Mouse (Mus musculus) CH12.LX (cell line): ENCODE measurements around the gene Sp100.

Source experiments
- BHLHE40 ChIP-seq: IDR thresholded peaks from 2 replicates; pipeline ENCODE4 v1.6.1; 2011; ENCODE audit warnings: mild to moderate bottlenecking, low read depth, low read length, improper control_type of control experiment
- CHD2 ChIP-seq: IDR thresholded peaks from 2 replicates; pipeline ENCODE4 v1.6.1; 2011; ENCODE audit warnings: low read length, improper control_type of control experiment
- CTCF ChIP-seq, 2 experiments: IDR thresholded peaks in 1 of 2; conservative IDR thresholded peaks in 1 of 2; 2 replicates each; pipeline ENCODE4 v1.5.1; 2011 to 2012; ENCODE audit warnings: low read depth in 2 of 2, low read length in 2 of 2, improper control_type of control experiment in 1 of 2, inconsistent platforms in 1 of 2, mild to moderate bottlenecking in 1 of 2, moderate library complexity in 1 of 2
- EP300 ChIP-seq: IDR thresholded peaks from 2 replicates; pipeline ENCODE4 v1.6.1; 2011; ENCODE audit warnings: low read length, improper control_type of control experiment
- ETS1 ChIP-seq: conservative IDR thresholded peaks from 2 replicates; pipeline ENCODE4 v1.6.1; 2012; ENCODE audit warnings: low read depth, mild to moderate bottlenecking, inconsistent platforms, low read length, improper control_type of control experiment, moderate library complexity
- GABPA ChIP-seq: IDR thresholded peaks from 2 replicates; pipeline ENCODE4 v1.6.1; 2012; ENCODE audit warnings: low read depth, low read length, improper control_type of control experiment, inconsistent platforms; ENCODE audit not compliant: insufficient replicate concordance
- HCFC1 ChIP-seq: IDR thresholded peaks from 2 replicates; pipeline ENCODE4 v1.6.1; 2012; ENCODE audit warnings: low read depth, mild to moderate bottlenecking, inconsistent platforms, low read length, improper control_type of control experiment
- IRF4 ChIP-seq: IDR thresholded peaks from 2 replicates; pipeline ENCODE4 v1.6.1; 2014; ENCODE audit warnings: low read depth, mild to moderate bottlenecking, inconsistent platforms, low read length, improper control_type of control experiment
- JUND ChIP-seq: conservative IDR thresholded peaks from 2 replicates; pipeline ENCODE4 v1.6.1; 2011; ENCODE audit warnings: low read depth, low read length, improper control_type of control experiment
- NRF1 ChIP-seq: IDR thresholded peaks from 2 replicates; pipeline ENCODE4 v1.6.1; 2014; ENCODE audit warnings: low read depth, mild to moderate bottlenecking, inconsistent platforms, low read length, improper control_type of control experiment, moderate library complexity
- POLR2A ChIP-seq: IDR thresholded peaks from 2 replicates; pipeline ENCODE4 v1.6.1; 2011; ENCODE audit warnings: low read depth, mild to moderate bottlenecking, improper control_type of control experiment, low read length
- SIN3A ChIP-seq: IDR thresholded peaks from 2 replicates; pipeline ENCODE4 v1.6.1; 2012; ENCODE audit warnings: low read length, improper control_type of control experiment, inconsistent platforms
- SMC3 ChIP-seq: IDR thresholded peaks from 2 replicates; pipeline ENCODE4 v1.6.1; 2011; ENCODE audit warnings: low read depth, low read length, improper control_type of control experiment
- ZMIZ1 ChIP-seq: IDR thresholded peaks from 2 replicates; pipeline ENCODE4 v1.6.1; 2012; ENCODE audit warnings: low read depth, mild to moderate bottlenecking, inconsistent platforms, low read length, improper control_type of control experiment

GRCm38 (mm10) chr1:85746511-85746910 is 96.7 kb downstream of the Sp100 start:
- no peak for TF ChIP-seq GABPA
- no peak for TF ChIP-seq HCFC1
- TF ChIP-seq CTCF (conservative IDR thresholded peaks at IDR 0.05 in 1 of 2, IDR thresholded peaks at IDR 0.05 in 1 of 2; ENCODE audit: low read depth in 2 of 2, low read length in 2 of 2), result no peak
- no peak for TF ChIP-seq IRF4
- no peak for TF ChIP-seq EP300
- no peak for TF ChIP-seq ETS1
- no peak for TF ChIP-seq JUND
- no peak for TF ChIP-seq SMC3
- no peak for TF ChIP-seq CHD2
- TF ChIP-seq ZMIZ1, result no peak
- TF ChIP-seq BHLHE40, result no peak
- no peak for TF ChIP-seq POLR2A
- no peak for TF ChIP-seq SIN3A
- no peak for TF ChIP-seq NRF1
